Mouse (Mus musculus) embryonic facial prominence, embryonic 14.5 days (tissue): ENCODE results near the gene Spats2. TPM values are rescaled to one million over a fixed set of nuclear protein-coding genes. Genes with fewer than 3 reads are reported as not detected.

ENCODE experiments used
- ATAC-seq: fragments of 200-750 bp; cut with Nextera tagmentation; 2 replicates; pipeline ENCODE4 v1.8.0; 2017; ENCODE audit warnings: low read depth, moderate number of reproducible peaks, moderate TSS enrichment
- DNase-seq: peaks from one replicate; pipeline ENCODE4 v3.0.0-alpha.2; 2015; ENCODE audit warnings: low spot score
- H3K27ac ChIP-seq: fragments of 300-500 bp; sonication (generic); replicated peaks from 2 replicates; pipeline ENCODE4 v1.5.1; 2014; ENCODE audit warnings: low read depth, mild to moderate bottlenecking, low read length, moderate library complexity
- H3K27me3 ChIP-seq: fragments of 300-500 bp; sonication (generic); replicated peaks from 2 replicates; pipeline ENCODE4 v1.6.1; 2014; ENCODE audit warnings: low read length; ENCODE audit not compliant: control insufficient read depth, insufficient read depth
- H3K36me3 ChIP-seq: fragments of 300-500 bp; sonication (generic); 2 replicates; pipeline ENCODE4 v1.6.1; 2014; ENCODE audit warnings: low read length, mixed read lengths; ENCODE audit not compliant: control insufficient read depth, insufficient read depth
- H3K4me1 ChIP-seq: fragments of 300-500 bp; sonication (generic); 2 replicates; pipeline ENCODE4 v1.6.1; 2014; ENCODE audit warnings: antibody characterized with exemption, low read length; ENCODE audit not compliant: control insufficient read depth, insufficient read depth
- H3K4me2 ChIP-seq: fragments of 300-500 bp; sonication (generic); 2 replicates; pipeline ENCODE4 v1.6.1; 2014; ENCODE audit warnings: low read depth, mild to moderate bottlenecking, low read length, moderate library complexity, mixed read lengths
- H3K4me3 ChIP-seq: fragments of 300-500 bp; sonication (generic); 2 replicates; pipeline ENCODE4 v1.5.1; 2014; ENCODE audit warnings: low read depth, mild to moderate bottlenecking, low read length
- H3K9ac ChIP-seq: fragments of 300-500 bp; sonication (generic); 2 replicates; pipeline ENCODE4 v1.6.1; 2014; ENCODE audit warnings: low read depth, mild to moderate bottlenecking, low read length, moderate library complexity, mixed read lengths
- H3K9me3 ChIP-seq: fragments of 300-500 bp; sonication (generic); 2 replicates; pipeline ENCODE4 v1.6.1; 2016; ENCODE audit warnings: low read length; ENCODE audit not compliant: control insufficient read depth
- WGBS: fragments of 180-500 bp; shearing (Covaris S2); extraction: QIAGEN DNeasy Blood & Tissue Kit; methylation state at CpG from one replicate; pipeline ENCODE4 v1.1.7; 2014; 5-methylcytosine and 5-hydroxymethylcytosine counted together
- polyA plus RNA-seq: library from polyadenylated mRNA; unstranded; fragments of >200 nt; fragmentation: Nextera tagmentation; extraction: Ambion mirVana; gene quantifications from 2 replicates; pipeline ENCODE4 v1.2.1, GENCODE M21; 2014

Gene Spats2
- polyA plus RNA-seq, 1 experiment from 2014 or later = 35.5 TPM

DNA sequence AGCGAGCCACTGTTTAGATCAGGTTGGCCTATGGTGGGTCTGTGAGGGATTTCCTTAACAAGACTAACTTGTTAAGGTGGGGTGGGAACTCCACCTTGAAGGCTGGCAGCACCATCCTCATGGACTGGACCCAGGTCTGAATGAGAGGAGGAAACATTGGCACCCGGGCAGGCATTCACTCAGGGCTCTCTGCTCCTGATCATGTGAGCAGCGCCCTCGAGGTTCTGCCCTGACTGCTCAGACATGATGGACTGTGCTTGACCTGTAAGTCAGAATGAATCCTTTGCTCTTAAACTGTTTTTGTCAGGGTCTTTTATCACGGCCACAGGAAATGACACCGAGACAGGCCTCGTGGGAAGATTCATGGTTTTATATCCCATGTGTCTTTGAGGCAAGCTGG, 20.5 kb upstream of the Spats2 start:
- no peaks in the 10 kb centered on the region for H3K4me1 ChIP-seq
- 0 out of 2 replicates have a peak, but pooled peaks cover 6% of the 10 kb centered on the region for H3K27me3 ChIP-seq
- 75% methylated on average over 7 of the region's 7 CpGs for WGBS
- H3K9me3 ChIP-seq = no peaks in the 10 kb centered on the region
- ATAC-seq (no peak), DNase-seq (no peak)
- no peaks in the 10 kb centered on the region for H3K36me3 ChIP-seq
- no peak overlapping the region for H3K9ac ChIP-seq
- H3K27ac ChIP-seq = no peak overlapping the region
- H3K4me3 ChIP-seq = no peak overlapping the region
- no peak overlapping the region for H3K4me2 ChIP-seq

DNA sequence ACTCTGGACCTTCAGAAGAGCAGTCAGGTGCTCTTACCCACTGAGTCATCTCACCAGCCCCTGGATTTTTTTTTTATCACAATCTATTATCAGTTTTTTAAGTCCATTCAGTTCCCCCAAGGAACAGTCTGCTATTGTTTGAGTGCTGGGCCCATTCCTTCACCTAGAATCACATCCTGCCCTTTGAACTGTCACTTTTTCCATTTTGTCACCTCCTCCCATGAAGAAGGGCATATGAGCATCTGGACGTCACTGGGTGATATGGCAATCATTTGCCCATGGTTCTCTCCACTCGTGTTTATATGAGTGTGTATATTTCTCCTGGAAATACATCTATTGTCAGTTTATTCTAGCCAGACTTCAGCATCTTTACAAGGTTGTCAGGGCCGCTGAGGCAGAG, 17.9 kb upstream of the Spats2 start:
- Histone ChIP-seq H3K27me3 (no peaks in the 10 kb centered on the region), H3K4me2 (no peak overlapping the region), H3K4me1 (no peaks in the 10 kb centered on the region), H3K27ac (no peak overlapping the region), H3K4me3 (no peak overlapping the region), H3K36me3 (no peaks in the 10 kb centered on the region), H3K9me3 (no peaks in the 10 kb centered on the region), H3K9ac (no peak overlapping the region)
- ATAC-seq (no peak), DNase-seq (no peak)
- WGBS = 83% methylated on average over 3 of the region's 3 CpGs

DNA sequence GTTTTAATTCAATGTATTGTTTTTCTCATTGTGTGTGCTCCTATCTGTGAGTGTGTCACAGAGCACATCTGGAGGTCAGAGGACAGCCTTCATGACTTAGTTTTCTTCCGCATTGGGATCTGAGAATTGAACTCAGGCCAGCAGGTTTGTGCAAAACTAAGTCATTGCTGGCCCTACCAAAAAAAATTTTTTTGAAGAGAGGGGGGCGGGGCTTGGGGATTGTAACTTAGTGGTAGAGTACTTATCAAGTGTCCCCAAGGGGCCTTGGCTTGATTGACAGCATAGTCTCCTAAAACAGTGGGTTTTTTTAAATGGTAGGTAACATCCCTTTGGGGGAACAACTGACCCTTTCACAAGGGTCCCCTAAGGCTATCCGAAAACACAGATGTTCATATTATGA, 14.6 kb upstream of the Spats2 start:
- no peak overlapping the region for H3K4me3 ChIP-seq
- H3K27me3 ChIP-seq = no peaks in the 10 kb centered on the region
- ATAC-seq = no peak
- 80% methylated on average over 3 of the region's 3 CpGs for WGBS
- no peak overlapping the region for H3K9ac ChIP-seq
- no peak for DNase-seq
- H3K27ac ChIP-seq = no peak overlapping the region
- no peaks in the 10 kb centered on the region for H3K4me1 ChIP-seq
- no peak overlapping the region for H3K4me2 ChIP-seq
- no peaks in the 10 kb centered on the region for H3K36me3 ChIP-seq
- H3K9me3 ChIP-seq = no peaks in the 10 kb centered on the region

DNA sequence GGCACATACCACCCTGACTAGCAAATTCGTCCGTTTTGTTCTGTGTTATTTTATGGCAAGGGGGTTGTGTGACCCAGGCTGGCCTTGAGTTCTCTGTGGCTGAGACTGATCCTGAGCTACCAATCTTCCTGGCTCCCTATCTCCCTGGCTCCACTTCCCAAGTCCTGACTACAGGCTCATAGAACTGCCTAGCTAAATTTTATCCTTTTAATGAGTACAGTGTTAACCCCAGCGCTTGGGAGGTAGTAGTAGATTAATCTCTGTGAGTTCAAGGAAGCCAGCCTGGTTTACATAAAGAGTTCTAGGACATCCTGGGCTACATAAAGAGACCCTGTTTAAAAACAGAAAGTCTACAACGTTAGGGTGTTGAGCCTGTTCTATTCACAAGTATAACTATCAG, 13.9 kb upstream of the Spats2 start:
- no peak for ATAC-seq
- no peak overlapping the region for H3K4me2 ChIP-seq

DNA sequence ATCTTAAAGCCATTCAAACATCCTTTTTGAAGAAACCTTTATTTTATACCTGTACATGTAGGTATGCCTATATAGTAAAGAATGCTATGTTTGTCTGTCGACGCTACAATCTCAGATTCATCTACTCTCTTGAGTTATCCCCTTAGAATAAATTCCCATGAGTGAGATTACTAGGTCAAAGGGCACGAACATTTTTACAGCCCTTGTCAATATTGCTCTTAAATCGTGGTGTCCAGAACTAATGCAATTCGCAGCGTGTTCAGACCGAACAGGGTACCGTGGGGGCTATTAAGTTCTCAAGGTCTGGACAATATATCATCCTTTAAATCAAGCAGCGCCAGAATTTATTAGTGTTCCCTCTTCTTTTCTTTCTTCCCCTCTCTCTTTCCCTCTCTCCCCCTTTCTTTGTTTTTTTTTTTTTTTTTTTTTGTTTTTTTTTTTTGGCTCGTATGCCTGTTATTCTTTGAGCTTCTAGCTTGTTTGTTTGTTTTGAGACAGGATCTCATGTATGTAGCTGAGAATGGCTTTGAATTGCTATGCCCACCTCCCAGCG, 12.8 kb upstream of the Spats2 start:
- DNase-seq (no peak), ATAC-seq (no peak)
- no peak overlapping the region for H3K27ac ChIP-seq
- no peak overlapping the region for H3K9ac ChIP-seq
- H3K27me3 ChIP-seq = no peaks in the 10 kb centered on the region
- 57% methylated on average over 11 of the region's 11 CpGs for WGBS
- H3K4me2 ChIP-seq = peak overlapping the region; percentile 21
- no peak overlapping the region for H3K4me3 ChIP-seq
- no peaks in the 10 kb centered on the region for H3K9me3 ChIP-seq
- no peaks in the 10 kb centered on the region for H3K4me1 ChIP-seq
- H3K36me3 ChIP-seq = no peaks in the 10 kb centered on the region

More for the DNA sequence above, 13.9 kb upstream of the Spats2 start:
- no peak overlapping the region for H3K4me3 ChIP-seq
- WGBS = 48% methylated on average over 4 of the region's 4 CpGs
- no peak overlapping the region for H3K27ac ChIP-seq
- H3K27me3 ChIP-seq = no peaks in the 10 kb centered on the region
- H3K9ac ChIP-seq = no peak overlapping the region
- no peaks in the 10 kb centered on the region for H3K4me1 ChIP-seq
- no peaks in the 10 kb centered on the region for H3K9me3 ChIP-seq
- no peak for DNase-seq
- no peaks in the 10 kb centered on the region for H3K36me3 ChIP-seq

DNA sequence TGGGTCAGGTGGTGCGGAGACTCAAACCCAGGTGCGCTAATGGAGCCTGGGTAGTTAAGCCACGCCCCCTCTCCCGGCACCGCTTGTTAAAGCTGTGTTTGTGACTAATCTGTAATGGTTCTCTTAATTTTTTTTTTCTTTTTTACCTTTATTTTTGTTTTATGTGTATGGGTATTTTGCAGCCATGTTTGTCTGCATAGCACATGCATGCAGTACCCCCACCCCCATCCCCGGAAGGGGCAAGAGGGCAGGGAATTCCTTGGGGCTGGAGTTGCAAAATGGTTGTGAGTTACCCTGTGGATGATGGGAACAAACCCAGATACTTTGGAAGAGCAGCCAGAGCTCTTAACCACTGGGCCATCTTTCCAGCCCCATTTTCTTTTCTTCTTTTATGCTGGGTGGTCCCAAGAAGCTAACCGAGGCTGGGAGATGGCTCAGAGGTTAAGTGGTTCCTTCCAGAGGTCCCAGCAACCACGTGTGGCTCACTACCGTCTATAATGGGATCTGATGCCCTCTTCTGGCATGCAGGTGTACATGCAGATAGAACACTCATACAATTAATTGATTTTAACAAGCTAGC, 12.2 kb upstream of the Spats2 start:
- no peak for DNase-seq
- no peaks in the 10 kb centered on the region for H3K4me1 ChIP-seq
- no peaks in the 10 kb centered on the region for H3K27me3 ChIP-seq
- ATAC-seq = no peak
- no peaks in the 10 kb centered on the region for H3K36me3 ChIP-seq
- no peak overlapping the region for H3K9ac ChIP-seq
- no peak overlapping the region for H3K4me3 ChIP-seq
- H3K4me2 ChIP-seq = peak overlapping the region; percentile 21
- WGBS = 10% methylated on average over 9 of the region's 9 CpGs
- H3K27ac ChIP-seq = no peak overlapping the region
- H3K9me3 ChIP-seq = no peaks in the 10 kb centered on the region

DNA sequence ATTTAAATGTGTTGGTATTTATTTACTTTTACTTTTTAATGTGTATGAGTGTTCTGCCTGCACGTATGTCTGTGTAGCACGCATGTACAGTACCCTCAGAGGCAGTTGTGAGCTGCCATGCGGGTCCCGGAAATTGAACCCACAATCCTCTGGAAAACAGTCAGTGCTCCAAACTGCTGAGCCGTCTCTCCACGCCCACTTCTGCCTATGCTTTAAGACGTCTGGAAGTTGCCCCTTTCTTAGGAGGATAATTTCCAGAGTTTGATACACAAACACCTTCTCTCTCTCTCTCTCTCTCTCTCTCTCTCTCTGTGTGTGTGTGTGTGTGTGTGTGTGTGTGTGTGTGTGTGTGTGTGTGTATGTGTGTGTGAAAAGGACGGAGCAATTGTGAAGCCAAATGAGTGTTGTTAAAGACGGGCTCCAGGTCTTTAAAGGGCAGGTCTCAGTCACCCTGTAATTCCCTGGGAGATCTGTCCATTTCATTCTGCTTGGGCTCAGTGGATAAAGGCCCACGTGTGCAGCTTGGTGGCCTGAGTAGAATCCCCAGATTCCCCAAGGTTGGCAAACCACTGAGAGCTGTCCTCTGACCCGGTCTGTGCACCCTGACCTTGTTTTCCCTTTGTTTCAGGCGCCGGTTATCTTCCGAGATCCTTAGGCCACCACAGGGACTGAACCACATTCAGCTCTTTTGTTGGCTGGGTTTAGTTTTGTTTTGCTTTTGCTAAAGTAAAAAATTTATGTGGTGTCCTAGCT, 11.2 kb upstream of the Spats2 start:
- DNase-seq (no peak), ATAC-seq (no peak)
- Histone ChIP-seq H3K9ac (no peak overlapping the region), H3K27me3 (no peaks in the 10 kb centered on the region), H3K36me3 (no peaks in the 10 kb centered on the region), H3K4me1 (no peaks in the 10 kb centered on the region), H3K9me3 (no peaks in the 10 kb centered on the region), H3K27ac (no peak overlapping the region), H3K4me3 (no peak overlapping the region), H3K4me2 (no peak overlapping the region)
- 54% methylated on average over 14 of the region's 14 CpGs for WGBS

DNA sequence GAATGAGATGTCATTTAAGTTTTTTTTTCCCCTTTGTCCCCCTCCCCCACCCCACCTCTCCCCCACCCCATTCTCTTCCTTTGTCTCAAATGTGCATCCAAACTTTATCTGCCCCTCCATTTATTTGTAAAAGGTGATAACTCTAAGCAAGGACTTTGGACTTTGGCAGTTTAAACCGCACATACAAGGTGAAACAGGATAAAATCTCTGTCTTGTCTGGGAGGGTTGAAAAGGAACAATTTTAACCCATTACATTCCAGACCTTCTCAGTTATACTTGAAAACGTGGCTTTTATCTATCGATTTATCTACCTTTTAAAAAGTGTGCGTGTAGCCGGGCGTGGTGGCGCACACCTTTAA, 10.7 kb upstream of the Spats2 start:
- H3K9me3 ChIP-seq = no peaks in the 10 kb centered on the region
- no peak overlapping the region for H3K4me2 ChIP-seq
- no peak for DNase-seq
- H3K36me3 ChIP-seq = no peaks in the 10 kb centered on the region
- H3K4me1 ChIP-seq = no peaks in the 10 kb centered on the region
- no peak overlapping the region for H3K9ac ChIP-seq
- no peak overlapping the region for H3K27ac ChIP-seq
- no peak overlapping the region for H3K4me3 ChIP-seq
- no peak for ATAC-seq
- no peaks in the 10 kb centered on the region for H3K27me3 ChIP-seq
- WGBS = 82% methylated on average over 7 of the region's 7 CpGs

DNA sequence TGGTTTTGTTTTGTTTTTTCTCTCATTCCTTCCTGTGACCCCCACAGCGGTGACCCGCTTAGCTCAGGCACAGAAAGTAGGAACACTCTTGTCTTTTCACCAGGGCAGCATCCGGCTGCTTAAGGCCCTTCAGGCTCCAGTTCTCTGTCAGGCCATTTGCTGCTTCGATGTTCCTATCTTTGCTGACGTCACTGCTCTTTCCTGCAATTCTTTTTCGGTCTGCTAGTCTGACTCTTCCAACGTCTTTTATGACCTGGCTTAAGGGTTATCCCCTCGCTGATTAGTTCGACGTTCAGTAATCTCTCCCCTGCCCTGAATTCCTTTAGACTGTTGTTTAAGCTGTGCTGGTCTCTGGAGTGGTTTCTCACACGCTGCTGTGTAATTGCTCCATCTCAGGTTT, 9.2 kb upstream of the Spats2 start:
- H3K9me3 ChIP-seq = no peaks in the 10 kb centered on the region
- H3K4me3 ChIP-seq = no peak overlapping the region
- peaks cover 2% of the 10 kb centered on the region; the same call in 1 of the 2 replicates for H3K27me3 ChIP-seq
- ATAC-seq (no peak), DNase-seq (no peak)
- no peak overlapping the region for H3K27ac ChIP-seq
- no peaks in the 10 kb centered on the region for H3K4me1 ChIP-seq
- 53% methylated on average over 11 of the region's 11 CpGs for WGBS
- H3K36me3 ChIP-seq = no peaks in the 10 kb centered on the region
- H3K4me2 ChIP-seq = no peak overlapping the region
- H3K9ac ChIP-seq = no peak overlapping the region
